Mouse (Mus musculus) layer of hippocampus, adult 8-10 months (tissue): ENCODE data around the gene Ninj1. TPM values are rescaled to one million over a fixed set of nuclear protein-coding genes. Genes with fewer than 3 reads are reported as not detected.

Source experiments
- DNase-seq, 2 experiments: peaks; one replicate each; pipeline ENCODE4 v3.0.0; 2022; ENCODE audit warnings: low spot score in 2 of 2
- total RNA-seq, 4 experiments: library from RNA; stranded (reverse); gene quantifications; 2 replicates each; pipeline ENCODE4 v1.2.4; 2022

The Ninj1 gene
- total RNA-seq, 4 experiments from 2014 or later = 17.8 to 27.6 (median 21.7) TPM

DNA sequence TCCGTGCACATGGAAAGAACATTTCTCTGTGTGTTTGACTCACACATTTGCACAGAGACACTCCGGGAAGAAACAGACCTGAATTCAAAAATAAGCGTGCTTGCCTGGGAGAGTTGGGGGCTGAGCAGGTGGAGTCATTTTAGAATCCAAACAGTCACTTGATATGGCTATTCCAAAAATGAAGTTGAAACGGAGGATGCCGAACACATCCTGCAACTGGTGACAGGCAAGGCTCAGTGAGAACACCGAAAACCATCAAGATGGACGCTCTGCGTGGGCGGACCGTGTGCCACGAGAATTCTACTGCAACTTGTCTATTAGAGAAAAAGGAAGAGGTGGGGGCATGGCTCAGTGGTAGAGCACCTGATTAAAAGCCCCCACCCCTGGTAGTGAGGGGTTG is 16.7 kb upstream of the Ninj1 start:
- no peak for DNase-seq

GRCm38 (mm10) chr13:49171729-49172128 is 15.6 kb upstream of the Ninj1 start:
- DNase-seq = no peak

DNA sequence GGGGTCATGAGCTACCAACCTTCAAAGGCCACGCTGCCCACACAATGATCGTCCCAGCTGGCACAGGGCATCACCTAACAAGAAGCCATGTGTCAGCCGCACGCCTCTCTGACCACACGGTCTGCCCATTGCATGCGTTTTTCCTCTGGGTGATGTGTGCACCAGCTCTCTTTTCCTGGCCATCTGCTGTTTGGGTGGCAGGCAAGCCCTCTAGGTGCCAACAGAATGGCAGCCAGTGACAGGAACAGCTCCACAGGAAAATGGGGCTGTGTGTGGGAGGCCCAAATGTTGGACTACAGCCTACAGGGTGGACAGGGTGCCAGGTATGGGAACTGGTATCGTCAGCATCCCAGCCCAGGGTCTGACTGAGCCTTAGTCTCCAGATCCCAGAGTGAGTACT is 14.9 kb upstream of the Ninj1 start:
- DNase-seq = peak; percentile 66

DNA sequence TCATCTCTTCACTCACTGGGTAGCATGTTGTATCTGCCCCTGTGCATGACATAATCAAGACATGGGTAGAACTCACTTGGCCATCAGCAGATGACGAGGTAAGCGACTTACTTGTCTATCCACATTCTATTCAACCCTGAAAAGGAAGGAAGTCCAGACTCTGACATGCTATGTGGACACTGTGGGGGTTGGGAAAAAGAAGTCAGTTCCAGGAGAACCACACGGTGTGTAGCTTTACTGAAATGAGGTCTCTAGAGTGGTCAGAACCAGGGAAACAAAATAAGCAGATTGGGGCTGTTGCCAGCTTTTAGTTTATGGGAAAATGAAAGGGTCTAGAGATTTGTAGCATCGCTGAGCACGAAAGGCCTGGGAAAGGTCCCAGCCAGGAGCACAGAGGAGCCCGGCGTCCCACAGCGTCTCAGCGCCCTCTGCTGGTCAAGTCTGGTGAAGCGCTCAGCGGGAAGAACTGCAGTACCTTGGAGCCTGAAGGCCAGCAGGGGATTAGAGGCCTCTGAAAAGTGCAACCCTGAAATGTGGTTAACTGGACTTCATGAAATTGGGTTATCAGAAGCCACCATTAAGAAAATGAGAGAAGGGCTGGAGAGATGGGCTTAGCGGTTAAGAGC is 14.2 kb upstream of the Ninj1 start:
- peak; percentile 63 to 89 for DNase-seq

GRCm38 (mm10) chr13:49175509-49175908 is 11.8 kb upstream of the Ninj1 start:
- no peak for DNase-seq

DNA sequence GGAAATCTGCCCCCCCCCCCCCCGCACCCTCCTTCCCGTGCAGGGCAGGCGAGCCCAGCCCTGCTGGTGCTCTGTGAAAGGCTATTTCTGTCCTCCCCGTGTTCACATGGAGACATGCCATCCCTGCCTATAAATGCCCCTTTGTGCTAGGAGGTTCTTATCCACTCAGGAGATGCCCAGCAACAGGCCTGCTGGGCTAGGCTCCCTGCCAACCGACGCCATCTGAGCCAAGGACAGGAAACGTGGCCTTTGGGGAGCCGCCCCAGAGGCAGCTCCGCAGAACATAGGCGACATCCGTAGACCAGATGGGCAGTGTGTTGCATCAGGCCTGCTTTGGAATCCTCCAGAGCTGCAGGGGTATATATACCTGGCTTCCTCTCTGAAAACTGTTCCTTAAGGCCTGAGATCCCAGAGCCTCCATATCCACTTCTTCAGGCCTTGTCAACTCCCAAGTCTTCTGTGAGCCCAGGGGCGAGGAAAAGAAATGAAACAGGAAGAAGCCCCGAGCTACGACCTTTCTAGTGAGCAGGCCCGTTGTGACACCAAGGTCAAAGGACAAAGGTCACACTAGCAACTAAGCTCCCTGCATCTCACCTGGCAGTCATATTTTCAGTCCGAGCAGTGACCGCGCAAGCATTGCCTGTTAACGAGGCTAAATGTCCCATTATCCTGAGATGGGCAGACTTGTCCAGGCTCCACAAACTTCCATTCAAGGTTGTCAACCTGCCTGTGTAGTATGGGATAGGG is 8.3 kb upstream of the Ninj1 start:
- DNase-seq = peak; percentile 74 to 77

DNA sequence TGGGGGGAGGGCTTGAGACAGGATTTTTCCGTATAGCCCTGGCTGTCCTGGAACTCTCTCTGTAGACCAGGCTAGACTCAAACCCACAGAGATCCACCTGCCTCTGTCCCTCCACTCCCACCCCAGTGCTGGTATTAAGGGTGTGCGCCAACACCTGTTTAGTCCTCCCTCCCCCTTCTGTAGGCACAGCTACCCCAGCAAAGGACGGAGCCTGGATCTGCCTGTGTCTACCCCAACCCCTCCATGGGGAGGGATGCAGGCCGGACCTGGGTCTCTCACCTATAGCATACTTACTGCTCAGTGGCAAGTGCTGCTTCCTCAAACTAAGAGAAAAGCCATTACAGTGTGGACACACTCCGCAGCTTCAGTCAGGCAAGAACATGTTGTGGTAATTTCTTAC is 7.0 kb upstream of the Ninj1 start:
- no peak for DNase-seq

GRCm38 (mm10) chr13:49180691-49181090 is 6.6 kb upstream of the Ninj1 start:
- DNase-seq = no peak

DNA sequence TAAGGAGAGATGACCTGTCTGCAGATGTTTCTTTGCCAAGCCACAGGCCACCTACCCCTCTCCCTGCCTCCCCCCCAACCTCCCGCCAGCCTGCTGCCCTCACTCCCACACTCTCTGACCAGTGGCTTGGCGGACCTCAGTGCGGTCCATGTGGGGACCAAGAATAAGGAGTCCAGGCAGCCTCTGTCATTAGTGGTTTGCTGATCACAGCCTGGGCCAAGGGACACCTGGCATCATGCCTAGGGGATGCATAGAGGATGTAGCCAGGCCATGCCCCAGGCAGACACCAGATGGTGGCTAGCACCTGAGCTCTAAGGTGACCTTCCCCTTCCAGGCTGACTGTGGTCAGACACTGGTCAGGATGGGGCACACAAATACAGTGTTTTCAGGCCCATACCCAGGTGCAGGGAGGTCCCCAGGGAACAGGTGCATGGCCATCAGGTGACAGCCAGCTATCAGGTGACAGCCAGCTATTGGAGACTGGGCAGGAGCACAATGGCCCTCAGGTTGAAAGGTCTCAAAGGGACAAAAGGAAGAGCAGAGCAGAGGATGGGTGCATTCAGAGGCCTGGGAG is 5.8 kb upstream of the Ninj1 start:
- no peak for DNase-seq

DNA sequence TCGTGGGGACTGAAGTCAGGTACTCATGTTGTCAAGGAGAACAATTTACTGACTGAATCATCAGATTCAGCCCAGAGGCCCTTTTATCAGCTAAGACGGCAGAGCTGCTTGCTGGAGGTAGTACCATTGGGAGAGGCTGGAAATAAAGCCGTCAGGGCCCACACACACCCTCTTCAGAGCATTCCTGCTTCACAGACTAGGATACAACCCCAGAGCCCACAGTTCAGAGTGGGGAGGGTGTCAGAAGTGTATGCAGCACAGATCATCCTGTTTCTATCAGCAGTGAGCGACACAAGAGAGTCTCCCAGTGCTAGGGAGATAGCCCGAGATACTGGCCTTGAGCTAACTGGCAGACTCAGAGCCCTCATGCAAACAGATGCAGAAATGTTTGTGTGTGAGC is 4.1 kb upstream of the Ninj1 start:
- no peak for DNase-seq

DNA sequence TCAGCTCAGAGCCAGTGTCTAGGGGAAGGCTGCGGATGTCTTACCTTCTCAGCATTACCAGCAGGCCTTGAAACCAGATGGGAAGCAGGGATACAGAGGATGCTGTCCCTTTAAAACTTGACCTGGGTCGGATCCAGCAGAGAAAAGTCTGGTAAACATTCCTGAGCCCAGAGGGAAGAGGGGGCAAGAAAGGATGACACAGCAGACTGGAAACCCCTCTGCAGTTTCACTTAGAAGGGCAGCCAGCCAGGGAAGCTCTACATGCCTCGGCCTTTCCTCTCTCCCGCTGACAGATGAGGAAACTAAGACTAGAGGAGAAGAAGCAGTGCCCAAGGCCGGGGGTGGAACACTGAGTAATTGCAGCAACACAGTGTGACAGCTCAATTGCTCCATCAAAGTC is 3.6 kb upstream of the Ninj1 start:
- no peak for DNase-seq

DNA sequence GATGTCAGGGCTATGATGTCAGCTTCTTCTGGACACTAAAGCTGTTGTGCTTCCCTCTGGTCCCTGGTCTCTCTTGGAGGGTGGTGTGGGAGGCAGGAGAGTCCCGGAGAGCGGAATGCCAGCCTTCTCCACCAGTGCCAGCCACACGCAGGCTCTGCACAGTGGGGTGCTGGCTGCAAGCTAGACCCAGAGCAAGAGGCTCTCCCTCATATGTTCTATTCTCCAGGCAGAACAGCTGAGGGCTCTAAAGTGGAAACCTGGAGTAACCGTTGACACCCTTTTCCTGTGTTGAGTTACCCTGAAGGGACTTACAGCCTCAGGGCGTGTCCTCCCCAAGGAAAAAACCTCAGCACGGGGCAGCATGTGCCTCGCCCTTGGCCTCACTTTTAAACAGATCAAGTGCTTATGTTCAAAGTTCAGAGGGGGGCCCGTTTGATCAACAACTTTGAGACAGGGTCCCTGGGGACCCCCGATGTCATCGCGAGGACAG is 442 bp upstream of the Ninj1 start:
- no peak for DNase-seq

GRCm38 (mm10) chr13:49188219-49188965 is 1.1 kb downstream of the Ninj1 start:
- DNase-seq = no peak

GRCm38 (mm10) chr13:49188966-49189360 is 1.7 kb downstream of the Ninj1 start:
- no peak for DNase-seq

- DNase-seq = no peak
Observed at GRCm38 (mm10) chr13:49189970-49190870, 2.9 kb downstream of the Ninj1 start.

DNA sequence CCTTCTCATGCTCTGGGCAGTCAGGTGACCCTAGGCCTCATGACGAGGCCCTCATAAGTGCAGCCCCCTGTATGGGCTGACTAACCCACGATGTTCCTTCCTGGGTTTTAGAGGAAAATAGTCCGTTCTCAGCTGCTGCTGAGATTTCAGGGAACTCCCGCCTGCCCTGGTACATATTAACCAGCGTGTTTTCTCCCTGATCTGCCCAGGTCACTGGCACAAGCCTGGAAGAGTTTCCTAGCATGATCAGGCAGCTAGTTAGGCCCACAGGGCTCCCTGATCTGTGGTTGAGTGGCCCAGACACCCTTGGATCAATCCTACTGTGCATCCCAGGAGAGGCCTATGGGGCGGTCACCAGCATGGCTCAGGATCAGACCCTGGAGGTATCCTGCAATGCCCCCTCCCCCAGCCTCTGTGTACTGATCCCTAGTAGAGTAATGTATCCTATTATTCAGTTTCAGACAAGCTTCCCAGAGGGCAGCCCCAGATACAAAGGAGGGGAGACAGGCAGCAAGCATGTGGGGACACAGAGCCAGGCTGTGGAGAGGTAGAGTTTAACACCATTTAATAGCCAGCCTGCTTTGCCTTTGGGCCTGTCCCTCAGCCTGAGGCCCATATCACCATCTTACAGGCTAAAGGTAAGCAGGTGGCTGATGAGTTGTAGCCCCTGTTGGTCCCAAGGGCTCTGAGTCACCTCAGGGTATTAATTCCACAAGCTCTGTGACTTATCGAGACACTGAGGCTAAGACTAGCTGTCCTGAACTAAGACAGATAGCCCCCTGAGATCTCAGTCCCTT is 3.8 kb downstream of the Ninj1 start:
- DNase-seq = no peak

DNA sequence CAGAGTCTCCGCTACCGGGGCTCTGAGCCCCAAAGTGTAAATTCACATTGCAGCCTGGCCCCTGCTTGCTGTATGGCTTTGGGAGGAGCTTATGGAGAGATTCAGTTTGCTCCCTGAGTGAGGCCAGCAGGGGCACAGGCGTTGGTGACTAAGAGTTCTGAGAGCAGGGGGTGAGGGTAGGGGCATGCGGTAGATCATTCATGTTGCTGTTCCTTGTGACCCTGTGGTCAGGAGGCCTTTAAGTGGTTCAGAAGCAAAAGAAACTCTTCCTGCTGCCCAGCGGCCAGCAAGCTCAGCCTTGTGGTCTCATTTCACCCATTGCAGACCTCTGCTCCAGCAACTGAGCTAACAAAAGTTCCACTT is 4.4 kb downstream of the Ninj1 start:
- DNase-seq = no peak

- no peak for DNase-seq
Observed at GRCm38 (mm10) chr13:49192156-49192855, 5.0 kb downstream of the Ninj1 start.

GRCm38 (mm10) chr13:49193650-49194049 is 6.4 kb downstream of the Ninj1 start:
- DNase-seq = no peak

GRCm38 (mm10) chr13:49194811-49195210 is 7.5 kb downstream of the Ninj1 start:
- DNase-seq = no peak
